Mouse (Mus musculus) retina, adult 2 months (tissue): ENCODE measurements around the gene Olfr533.
"Not testable (repeated sequence)": the region's sequence is repeated elsewhere in the genome, so short reads cannot be mapped to it uniquely, and the experiment has no call there.

Source experiments
- DNase-seq: peaks from one replicate; pipeline ENCODE4 v3.0.0-alpha.2; 2012; ENCODE audit warnings: low read depth, low spot score

Gene Olfr533

DNA sequence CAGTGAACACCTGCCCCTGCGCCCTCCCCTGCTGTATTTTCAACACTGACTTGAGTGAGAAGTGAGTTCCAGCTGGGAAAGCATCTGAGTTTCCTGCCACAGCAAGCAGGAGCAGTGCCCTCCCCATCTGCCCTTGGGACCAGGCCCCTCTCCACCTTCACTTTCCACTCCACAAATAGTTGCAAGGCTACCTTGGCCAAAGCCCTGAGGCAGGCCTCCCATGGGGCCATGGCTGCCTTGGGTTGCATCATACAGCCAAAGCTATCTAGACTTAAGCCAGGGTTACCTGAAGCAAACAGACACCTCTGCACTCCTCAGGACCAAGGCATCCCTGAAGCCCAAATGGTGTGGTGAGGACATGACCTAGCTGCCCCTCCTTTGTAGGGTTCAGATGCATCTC lies at the start of gene Olfr533:
Gene Olfr533, plus strand, starts transcription at position 301 of the 400 bp plus-strand sequence.
- not testable (repeated sequence) for DNase-seq

DNA sequence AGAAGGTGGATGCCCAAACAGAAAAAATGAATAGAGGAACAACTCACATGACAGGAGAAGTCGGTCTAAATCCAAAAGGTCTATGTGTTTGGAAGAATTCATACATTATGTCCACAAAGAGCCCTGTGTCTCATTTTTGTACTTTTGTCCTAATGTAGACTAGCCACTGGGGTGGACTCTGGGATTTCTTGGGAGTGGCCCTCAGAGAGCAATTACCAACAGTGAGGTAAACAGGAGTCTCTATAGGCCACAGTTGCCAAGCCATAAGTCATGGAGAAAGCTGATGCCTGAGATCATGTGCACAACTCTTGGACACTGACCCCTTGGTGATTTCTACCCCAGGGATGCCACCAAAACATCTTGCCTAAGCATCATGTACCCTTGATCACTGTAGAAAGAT lies 41.6 kb upstream of the Olfr533 start, which contains the start of gene Olfr532:
Gene Olfr532, minus strand, starts transcription at position 101 of the 400 bp plus-strand sequence.
- no peak for DNase-seq

- no peak for DNase-seq
Measured at GRCm38 (mm10) chr7:140443141-140443540, 20.0 kb upstream of the Olfr533 start.

GRCm38 (mm10) chr7:140477886-140478285 lies 14.7 kb downstream of the Olfr533 start:
- no peak for DNase-seq

GRCm38 (mm10) chr7:140478733-140479132 lies 15.6 kb downstream of the Olfr533 start:
- no peak for DNase-seq

DNA sequence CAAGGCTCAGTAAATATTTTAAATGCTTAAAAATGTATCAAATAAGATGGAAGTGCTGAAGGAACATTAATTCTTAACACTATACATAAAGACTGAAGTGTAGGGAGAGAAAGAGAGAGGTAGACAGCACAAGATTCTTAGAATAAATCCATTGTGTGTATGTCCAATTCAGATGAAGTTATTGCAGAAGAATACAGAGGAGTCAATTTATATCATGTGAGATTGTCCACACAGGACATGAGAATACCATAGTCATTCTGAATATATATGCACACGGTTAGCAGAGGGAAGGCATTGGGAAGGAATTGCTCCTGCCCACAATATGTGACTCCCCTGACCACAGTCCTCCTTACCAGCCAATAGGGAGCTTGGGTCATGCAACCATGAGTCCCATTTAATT lies 20.7 kb downstream of the Olfr533 start, which contains the start of gene Olfr535:
Gene Olfr535, plus strand, starts transcription at position 301 of the 400 bp plus-strand sequence.
- DNase-seq: no peak

DNA sequence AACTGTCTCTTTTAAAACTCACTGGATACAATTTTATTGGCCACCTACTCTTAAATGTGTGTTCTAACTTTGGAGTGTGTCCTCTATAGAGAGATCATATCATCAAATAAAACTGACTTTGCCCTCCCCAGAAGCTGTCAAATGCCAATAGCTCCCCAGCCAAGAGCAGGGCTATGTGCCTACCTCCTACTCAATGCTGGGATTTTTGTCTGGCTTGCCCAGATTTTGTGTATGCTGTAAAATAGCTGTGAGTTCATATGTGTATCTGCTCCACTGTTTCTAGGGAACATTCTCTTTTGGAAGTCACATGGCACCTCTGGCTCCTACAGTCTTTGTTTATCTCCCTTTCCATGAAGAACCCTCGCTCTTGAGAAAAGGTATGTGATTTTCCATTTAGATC lies 25.8 kb downstream of the Olfr533 start:
- DNase-seq: no peak

GRCm38 (mm10) chr7:140494231-140494630 lies 31.1 kb downstream of the Olfr533 start:
- DNase-seq: no peak

DNA sequence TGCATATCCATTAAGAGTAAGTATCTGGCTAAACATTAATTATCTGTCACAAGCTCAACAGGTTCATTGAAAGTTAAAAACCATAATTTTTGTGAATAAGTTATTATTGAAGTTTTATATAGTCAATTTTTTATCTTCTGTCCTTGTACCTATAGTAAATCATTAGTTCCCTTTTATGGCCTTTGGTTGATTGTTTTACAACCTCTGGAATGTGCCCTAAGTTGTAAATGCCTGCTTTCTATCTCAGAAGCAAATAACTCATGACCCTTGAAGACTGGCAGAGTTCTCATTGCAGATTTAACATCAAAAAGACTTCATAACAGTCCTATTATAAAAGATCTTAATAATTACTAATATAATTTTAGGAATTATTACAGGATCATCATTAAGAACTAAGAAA lies 31.5 kb downstream of the Olfr533 start:
- no peak for DNase-seq

- DNase-seq: not testable (repeated sequence)
Measured at GRCm38 (mm10) chr7:140507346-140508021, 44.3 kb downstream of the Olfr533 start, which contains the start of gene Olfr536. TSS of gene Olfr536 (minus strand) at chr7:140507396.
